Mouse (Mus musculus): ENCODE measurements around the gene Rbm20. TPM values are rescaled to one million over a fixed set of nuclear protein-coding genes. Genes with fewer than 3 reads are reported as not detected.

Gene Rbm20
- total and polyA plus RNA-seq, 3 experiments, result 0.36 to 2.6 (median 2.3) TPM

DNA sequence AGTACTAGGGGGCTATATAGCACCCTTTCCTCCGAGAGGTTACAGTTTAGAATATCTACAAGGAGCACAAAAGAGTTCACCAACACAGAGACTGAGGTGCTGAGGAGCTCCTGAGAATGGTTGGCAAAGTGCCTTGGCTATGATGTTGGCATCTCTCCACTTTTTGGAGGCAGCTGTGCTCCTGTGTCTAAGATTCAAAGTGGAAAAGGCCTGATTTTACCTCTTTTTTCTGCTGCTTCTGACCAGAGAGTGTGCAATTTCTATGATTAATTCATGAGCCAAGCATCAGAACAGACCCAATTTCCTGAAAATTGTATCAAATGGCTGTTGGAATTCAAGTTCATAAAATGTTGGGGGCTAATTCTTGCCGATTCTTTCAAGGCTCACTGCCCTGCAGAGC, 109.1 kb downstream of the Rbm20 start:
- no peaks in the 10 kb centered on the region for H3K36me3 ChIP-seq (replicated peaks)
- H3K4me1 ChIP-seq (ENCODE audit: insufficient read depth, low read depth, low read length), result peaks cover 60% of the 10 kb centered on the region
- ATAC-seq (ENCODE audit: extremely low read depth, insufficient number of reproducible peaks, low FRiP score, poor library complexity, severe bottlenecking) (no peak), DNase-seq (ENCODE audit: low spot score) (no peak)
- no peak overlapping the region for H3K4me3 ChIP-seq (ENCODE audit: low read depth, low read length)
- TF ChIP-seq GATA2 (IDR thresholded peaks at IDR 0.05; ENCODE audit: borderline replicate concordance, low read depth, low read length) (no peak), TAL1 (conservative IDR thresholded peaks at IDR 0.05; ENCODE audit: low read depth, low read length) (no peak), GATA1 (IDR thresholded peaks at IDR 0.05; ENCODE audit: borderline replicate concordance, low read length) (no peak), POLR2AphosphoS5 (IDR thresholded peaks at IDR 0.05; ENCODE audit: insufficient replicate concordance, low read depth, low read length) (no peak), CTCF (IDR thresholded peaks at IDR 0.05; ENCODE audit: low read depth, low read length) (no peak)
- H3K27me3 ChIP-seq (ENCODE audit: insufficient read depth, low read length), result no peaks in the 10 kb centered on the region
- H3K9me3 ChIP-seq (replicated peaks), result no peaks in the 10 kb centered on the region

DNA sequence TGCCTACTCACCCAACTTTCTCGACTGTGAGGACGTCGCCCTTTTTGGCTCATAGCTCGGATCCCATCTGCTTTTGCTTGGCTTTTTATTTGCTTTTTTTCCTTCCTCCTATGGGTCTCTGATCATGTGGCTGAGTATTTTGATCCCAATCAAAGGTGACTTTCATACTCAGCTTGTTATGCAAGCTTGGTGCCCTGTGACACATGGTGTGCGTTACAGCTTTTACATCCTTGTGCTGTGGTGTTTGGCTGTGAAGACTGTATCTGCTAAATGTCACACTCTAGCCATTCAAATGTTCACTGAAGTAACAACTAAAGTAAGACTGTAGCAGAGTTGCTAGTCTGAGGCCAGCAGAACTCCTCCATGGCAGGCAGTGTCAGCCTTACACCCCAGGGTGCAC, 109.7 kb downstream of the Rbm20 start:
- DNase-seq (ENCODE audit: low spot score) (no peak), ATAC-seq (ENCODE audit: extremely low read depth, insufficient number of reproducible peaks, low FRiP score, poor library complexity, severe bottlenecking) (no peak)
- no peak overlapping the region for H3K4me3 ChIP-seq (ENCODE audit: low read depth, low read length)
- H3K4me1 ChIP-seq (ENCODE audit: insufficient read depth, low read depth, low read length), result peaks cover 66% of the 10 kb centered on the region
- H3K27me3 ChIP-seq (ENCODE audit: insufficient read depth, low read length), result no peaks in the 10 kb centered on the region
- TF ChIP-seq GATA1 (IDR thresholded peaks at IDR 0.05; ENCODE audit: borderline replicate concordance, low read length), result no peak
- TF ChIP-seq TAL1 (conservative IDR thresholded peaks at IDR 0.05; ENCODE audit: low read depth, low read length), result no peak
- TF ChIP-seq POLR2AphosphoS5 (IDR thresholded peaks at IDR 0.05; ENCODE audit: insufficient replicate concordance, low read depth, low read length), result no peak
- TF ChIP-seq CTCF (IDR thresholded peaks at IDR 0.05; ENCODE audit: low read depth, low read length), result no peak
- no peak for TF ChIP-seq GATA2 (IDR thresholded peaks at IDR 0.05; ENCODE audit: borderline replicate concordance, low read depth, low read length)
- no peaks in the 10 kb centered on the region for H3K9me3 ChIP-seq (replicated peaks)
- H3K36me3 ChIP-seq (replicated peaks), result no peaks in the 10 kb centered on the region

DNA sequence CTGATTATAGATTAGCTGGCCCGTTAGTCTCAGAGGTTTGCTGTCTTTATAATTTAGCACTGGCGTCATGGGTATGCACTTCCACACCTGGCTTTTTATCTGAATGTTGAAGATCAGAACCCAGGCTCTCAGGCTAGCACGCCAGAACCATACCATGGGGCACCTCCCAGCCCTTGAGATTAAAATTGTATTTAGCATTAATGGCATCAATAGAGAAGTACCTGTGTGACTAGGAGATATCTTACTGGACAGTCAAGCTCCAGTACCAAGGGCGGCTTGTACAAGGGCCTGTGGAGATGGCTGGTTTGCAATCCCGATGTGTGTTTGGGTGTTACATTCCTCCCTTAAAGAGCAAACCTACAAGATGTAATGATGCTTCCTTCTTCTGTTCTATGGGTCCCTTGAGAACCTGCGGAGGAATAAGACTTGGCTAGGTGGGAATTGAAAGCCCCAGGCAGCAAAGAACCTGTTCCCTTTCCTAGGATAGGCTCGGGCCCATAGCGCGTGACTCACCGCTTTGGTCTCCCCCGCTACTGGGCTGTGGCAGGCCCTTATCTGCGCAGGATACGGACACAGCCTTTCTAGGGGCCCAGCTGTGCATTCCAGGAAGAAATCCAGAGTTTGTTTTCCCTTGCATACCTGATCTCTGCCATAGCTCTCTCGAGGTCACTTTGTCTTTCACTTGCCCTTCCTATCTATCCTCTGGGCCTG, 111.7 kb downstream of the Rbm20 start:
- Histone ChIP-seq H3K4me1 (ENCODE audit: insufficient read depth, low read depth, low read length) (peaks cover 73% of the 10 kb centered on the region), H3K4me3 (ENCODE audit: low read depth, low read length) (peak overlapping the region; percentile 57; the same call in 1 of the 2 replicates), H3K36me3 (replicated peaks) (no peaks in the 10 kb centered on the region), H3K9me3 (replicated peaks) (no peaks in the 10 kb centered on the region), H3K27me3 (ENCODE audit: insufficient read depth, low read length) (no peaks in the 10 kb centered on the region)
- TF ChIP-seq CTCF (IDR thresholded peaks at IDR 0.05; ENCODE audit: low read depth, low read length) (no peak), GATA1 (IDR thresholded peaks at IDR 0.05; ENCODE audit: borderline replicate concordance, low read length) (no peak), TAL1 (conservative IDR thresholded peaks at IDR 0.05; ENCODE audit: low read depth, low read length) (no peak), POLR2AphosphoS5 (IDR thresholded peaks at IDR 0.05; ENCODE audit: insufficient replicate concordance, low read depth, low read length) (no peak), GATA2 (IDR thresholded peaks at IDR 0.05; ENCODE audit: borderline replicate concordance, low read depth, low read length) (no peak)
- DNase-seq (ENCODE audit: low spot score), result peak; percentile 55
- peak; percentile 62; the same call in 1 of the 2 replicates for ATAC-seq (ENCODE audit: extremely low read depth, insufficient number of reproducible peaks, low FRiP score, poor library complexity, severe bottlenecking)

GRCm38 (mm10) chr19:53789571-53789970, 112.5 kb downstream of the Rbm20 start:
- DNase-seq (ENCODE audit: low spot score), result no peak

DNA sequence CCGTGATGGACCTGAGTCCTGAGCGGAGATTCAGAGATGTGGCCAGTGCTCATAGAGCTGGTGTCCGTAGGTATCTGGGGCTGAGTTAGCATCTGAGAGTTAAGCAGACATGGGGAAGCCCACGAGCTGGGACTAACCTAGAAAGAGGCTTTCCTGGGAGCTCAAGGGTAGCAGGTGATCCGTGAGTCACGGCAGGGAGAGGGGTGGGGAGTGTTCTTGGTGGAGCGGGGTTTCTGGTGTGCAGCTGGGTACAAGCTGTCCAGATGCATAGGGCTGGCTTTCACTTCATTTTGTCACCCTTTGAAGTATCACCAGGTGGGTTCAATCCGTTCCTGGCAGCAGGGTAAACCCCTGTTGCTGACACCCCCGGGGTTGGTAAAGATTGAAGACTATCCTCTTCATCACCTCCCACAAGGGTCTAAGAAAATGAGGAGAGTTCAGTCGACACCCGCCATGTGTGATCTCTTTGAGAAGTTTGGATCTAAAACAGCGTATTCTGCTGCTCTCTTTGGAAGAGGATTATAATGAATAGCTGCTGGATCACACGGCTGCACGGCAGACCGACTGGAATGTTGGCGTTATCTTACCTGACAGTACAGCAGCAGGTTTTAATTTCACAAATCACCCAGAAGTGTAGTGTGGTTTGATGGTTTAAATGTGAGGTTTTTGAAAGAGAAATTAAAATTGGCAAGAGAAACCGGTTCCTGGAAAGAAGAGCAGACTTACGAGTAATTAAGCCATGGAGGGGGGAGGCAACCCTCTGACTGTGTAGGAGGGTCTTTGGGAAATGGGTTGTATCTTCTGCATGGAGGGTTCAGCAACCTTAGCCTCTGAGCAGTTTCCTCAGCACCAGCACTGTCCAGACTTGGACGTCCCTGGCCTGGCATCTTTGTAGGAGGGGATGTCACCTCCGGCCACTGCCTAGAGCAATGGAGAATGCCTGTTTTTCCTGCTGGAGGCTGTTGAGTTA, 114.9 kb downstream of the Rbm20 start:
- DNase-seq (ENCODE audit: low spot score), result no peak
- Histone ChIP-seq H3K9me3 (replicated peaks) (no peaks in the 10 kb centered on the region), H3K4me3 (ENCODE audit: low read depth, low read length) (peak overlapping the region; percentile 54; the same call in 1 of the 2 replicates), H3K36me3 (replicated peaks) (no peaks in the 10 kb centered on the region), H3K4me1 (ENCODE audit: insufficient read depth, low read depth, low read length) (peaks cover 92% of the 10 kb centered on the region), H3K27me3 (ENCODE audit: insufficient read depth, low read length) (no peaks in the 10 kb centered on the region)
- no peak for TF ChIP-seq TAL1 (conservative IDR thresholded peaks at IDR 0.05; ENCODE audit: low read depth, low read length)
- TF ChIP-seq POLR2AphosphoS5 (IDR thresholded peaks at IDR 0.05; ENCODE audit: insufficient replicate concordance, low read depth, low read length), result no peak
- no peak for TF ChIP-seq GATA2 (IDR thresholded peaks at IDR 0.05; ENCODE audit: borderline replicate concordance, low read depth, low read length)
- no peak for TF ChIP-seq CTCF (IDR thresholded peaks at IDR 0.05; ENCODE audit: low read depth, low read length)
- no peak for ATAC-seq (ENCODE audit: extremely low read depth, insufficient number of reproducible peaks, low FRiP score, poor library complexity, severe bottlenecking)

More at GRCm38 (mm10) chr19:53789571-53789970, 112.5 kb downstream of the Rbm20 start:
- H3K4me1 ChIP-seq (ENCODE audit: insufficient read depth, low read depth, low read length), result peaks cover 79% of the 10 kb centered on the region
- no peak for ATAC-seq (ENCODE audit: extremely low read depth, insufficient number of reproducible peaks, low FRiP score, poor library complexity, severe bottlenecking)
- TF ChIP-seq GATA2 (IDR thresholded peaks at IDR 0.05; ENCODE audit: borderline replicate concordance, low read depth, low read length), result no peak
- H3K4me3 ChIP-seq (ENCODE audit: low read depth, low read length), result no peak overlapping the region; the same call in 1 of the 2 replicates
- H3K9me3 ChIP-seq (replicated peaks), result no peaks in the 10 kb centered on the region
- no peaks in the 10 kb centered on the region for H3K27me3 ChIP-seq (ENCODE audit: insufficient read depth, low read length)
- H3K36me3 ChIP-seq (replicated peaks), result no peaks in the 10 kb centered on the region

Measured in G1E (cell line).